Mouse (Mus musculus): ENCODE measurements around the gene Pdcd5. TPM values are rescaled to one million over a fixed set of nuclear protein-coding genes. Genes with fewer than 3 reads are reported as not detected.

The Pdcd5 gene
- polyA plus RNA-seq, 1 experiment: 68.9 TPM

GRCm38 (mm10) chr7:35646317-35647081, 822 bp downstream of the Pdcd5 start:
- TF ChIP-seq POLR2A (IDR thresholded peaks at IDR 0.05; ENCODE audit: borderline replicate concordance, low read depth, low read length) (no peak), CTCF (IDR thresholded peaks at IDR 0.05; ENCODE audit: low read depth, low read length) (no peak; the same call in 1 of the 2 replicates)
- no peak overlapping the region for H3K27ac ChIP-seq (ENCODE audit: insufficient read depth, low read depth, low read length)

DNA sequence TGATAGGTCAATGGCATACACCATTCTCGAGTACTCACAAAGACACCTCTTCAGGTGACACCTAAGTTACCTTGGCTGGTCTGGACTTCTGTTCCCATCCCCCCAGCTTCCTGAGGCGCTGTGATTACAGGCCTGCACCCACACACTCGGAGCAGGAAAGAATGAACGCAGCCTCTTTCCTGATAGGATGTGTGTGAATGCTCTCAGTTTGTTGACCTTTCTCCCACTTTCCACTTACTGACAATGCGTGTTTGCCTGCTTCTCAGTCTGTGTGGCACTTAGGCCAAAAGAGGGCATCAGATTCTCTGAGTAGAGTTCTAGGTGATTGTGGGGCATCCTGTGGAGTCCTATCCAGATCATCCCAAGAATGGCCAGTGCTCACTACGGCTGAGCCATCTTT, 7.2 kb downstream of the Pdcd5 start:
- Histone ChIP-seq H3K27ac (ENCODE audit: insufficient read depth, low read depth, low read length) (no peak overlapping the region), H3K4me1 (ENCODE audit: control insufficient read depth, insufficient read depth, low read length) (no peaks in the 10 kb centered on the region), H3K4me3 (ENCODE audit: insufficient read depth, low read length) (no peak overlapping the region)
- no peak for TF ChIP-seq CTCF (IDR thresholded peaks at IDR 0.05; ENCODE audit: low read depth, low read length)
- no peak for TF ChIP-seq POLR2A (IDR thresholded peaks at IDR 0.05; ENCODE audit: borderline replicate concordance, low read depth, low read length)

More at GRCm38 (mm10) chr7:35646317-35647081, 822 bp downstream of the Pdcd5 start:
- Histone ChIP-seq H3K4me1 (ENCODE audit: control insufficient read depth, insufficient read depth, low read length) (no peaks in the 10 kb centered on the region), H3K4me3 (ENCODE audit: insufficient read depth, low read length) (peak overlapping the region; percentile 83)

DNA sequence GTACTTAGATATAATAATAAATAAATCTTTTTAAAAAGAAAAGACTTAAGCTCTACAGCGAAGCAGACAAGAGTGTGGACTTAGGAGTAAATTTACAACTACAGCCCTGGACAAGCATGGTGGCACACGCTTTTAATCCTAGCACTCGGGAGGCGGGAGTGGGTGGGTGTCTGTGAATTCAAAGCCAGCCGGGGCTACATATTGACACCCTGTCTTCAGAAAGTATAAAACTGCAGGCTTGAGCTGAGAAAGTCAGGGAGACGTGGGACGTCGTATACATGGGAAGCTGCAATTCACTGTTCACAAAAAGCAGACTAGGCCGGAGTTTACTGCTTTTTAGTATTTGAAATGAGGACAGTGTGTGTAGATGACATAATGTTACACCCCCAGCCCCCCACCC, 10.4 kb downstream of the Pdcd5 start:
- no peak for TF ChIP-seq CTCF (IDR thresholded peaks at IDR 0.05; ENCODE audit: low read depth, low read length)
- no peak for TF ChIP-seq POLR2A (IDR thresholded peaks at IDR 0.05; ENCODE audit: borderline replicate concordance, low read depth, low read length)
- H3K4me3 ChIP-seq (ENCODE audit: insufficient read depth, low read length): no peak overlapping the region

DNA sequence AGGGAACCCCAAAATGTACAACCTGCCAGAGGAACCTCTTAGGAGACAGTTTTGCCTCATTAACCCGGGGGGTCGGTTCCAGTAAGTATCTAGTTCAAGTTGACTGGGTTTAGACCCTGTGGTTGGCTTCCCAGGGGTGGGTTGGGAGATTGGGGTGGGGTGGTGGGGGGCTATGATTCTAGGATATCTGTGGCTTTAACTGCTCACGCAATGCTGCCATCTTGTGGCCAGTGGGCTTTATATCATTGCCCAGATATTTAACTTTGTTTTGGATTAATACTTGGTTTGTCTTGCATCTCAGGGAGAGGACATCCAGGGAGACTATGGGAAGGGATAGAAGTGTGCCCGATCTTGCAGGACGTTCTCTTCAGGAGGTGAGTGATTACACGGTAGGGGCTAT, 11.1 kb downstream of the Pdcd5 start:
- H3K27ac ChIP-seq (ENCODE audit: insufficient read depth, low read depth, low read length): no peak overlapping the region
- no peak overlapping the region for H3K4me3 ChIP-seq (ENCODE audit: insufficient read depth, low read length)
- TF ChIP-seq POLR2A (IDR thresholded peaks at IDR 0.05; ENCODE audit: borderline replicate concordance, low read depth, low read length) (no peak), CTCF (IDR thresholded peaks at IDR 0.05; ENCODE audit: low read depth, low read length) (peak; percentile 89)
- H3K4me1 ChIP-seq (ENCODE audit: control insufficient read depth, insufficient read depth, low read length): no peaks in the 10 kb centered on the region

More for the DNA sequence above, 10.4 kb downstream of the Pdcd5 start:
- Histone ChIP-seq H3K4me1 (ENCODE audit: control insufficient read depth, insufficient read depth, low read length) (no peaks in the 10 kb centered on the region), H3K27ac (ENCODE audit: insufficient read depth, low read depth, low read length) (no peak overlapping the region)

- H3K4me3 ChIP-seq (ENCODE audit: insufficient read depth, low read length): no peak overlapping the region
- no peak for TF ChIP-seq POLR2A (IDR thresholded peaks at IDR 0.05; ENCODE audit: borderline replicate concordance, low read depth, low read length)
- peak; percentile 94 for TF ChIP-seq CTCF (IDR thresholded peaks at IDR 0.05; ENCODE audit: low read depth, low read length)
- H3K27ac ChIP-seq (ENCODE audit: insufficient read depth, low read depth, low read length): no peak overlapping the region
- no peaks in the 10 kb centered on the region for H3K4me1 ChIP-seq (ENCODE audit: control insufficient read depth, insufficient read depth, low read length)
Measured at GRCm38 (mm10) chr7:35628496-35628895, 18.8 kb downstream of the Pdcd5 start.

- H3K4me3 ChIP-seq (ENCODE audit: insufficient read depth, low read length): no peak overlapping the region
- no peaks in the 10 kb centered on the region for H3K4me1 ChIP-seq (ENCODE audit: control insufficient read depth, insufficient read depth, low read length)
- TF ChIP-seq CTCF (IDR thresholded peaks at IDR 0.05; ENCODE audit: low read depth, low read length) (no peak), POLR2A (IDR thresholded peaks at IDR 0.05; ENCODE audit: borderline replicate concordance, low read depth, low read length) (no peak)
- H3K27ac ChIP-seq (ENCODE audit: insufficient read depth, low read depth, low read length): no peak overlapping the region
Measured at GRCm38 (mm10) chr7:35627371-35627770, 19.9 kb downstream of the Pdcd5 start.

GRCm38 (mm10) chr7:35626038-35626437, 21.3 kb downstream of the Pdcd5 start:
- Histone ChIP-seq H3K4me3 (ENCODE audit: insufficient read depth, low read length) (no peak overlapping the region), H3K4me1 (ENCODE audit: control insufficient read depth, insufficient read depth, low read length) (no peaks in the 10 kb centered on the region), H3K27ac (ENCODE audit: insufficient read depth, low read depth, low read length) (no peak overlapping the region)
- TF ChIP-seq CTCF (IDR thresholded peaks at IDR 0.05; ENCODE audit: low read depth, low read length) (no peak), POLR2A (IDR thresholded peaks at IDR 0.05; ENCODE audit: borderline replicate concordance, low read depth, low read length) (no peak)

- H3K4me1 ChIP-seq (ENCODE audit: control insufficient read depth, insufficient read depth, low read length): no peaks in the 10 kb centered on the region
- H3K27ac ChIP-seq (ENCODE audit: insufficient read depth, low read depth, low read length): no peak overlapping the region
- TF ChIP-seq CTCF (IDR thresholded peaks at IDR 0.05; ENCODE audit: low read depth, low read length) (no peak), POLR2A (IDR thresholded peaks at IDR 0.05; ENCODE audit: borderline replicate concordance, low read depth, low read length) (no peak)
- H3K4me3 ChIP-seq (ENCODE audit: insufficient read depth, low read length): no peak overlapping the region
Measured at GRCm38 (mm10) chr7:35622626-35623025, 24.7 kb downstream of the Pdcd5 start.

- no peak for TF ChIP-seq POLR2A (IDR thresholded peaks at IDR 0.05; ENCODE audit: borderline replicate concordance, low read depth, low read length)
- no peak for TF ChIP-seq CTCF (IDR thresholded peaks at IDR 0.05; ENCODE audit: low read depth, low read length)
- Histone ChIP-seq H3K4me1 (ENCODE audit: control insufficient read depth, insufficient read depth, low read length) (no peaks in the 10 kb centered on the region), H3K4me3 (ENCODE audit: insufficient read depth, low read length) (no peak overlapping the region), H3K27ac (ENCODE audit: insufficient read depth, low read depth, low read length) (no peak overlapping the region)
Measured at GRCm38 (mm10) chr7:35617513-35617912, 29.8 kb downstream of the Pdcd5 start.

GRCm38 (mm10) chr7:35609245-35609644, 38.1 kb downstream of the Pdcd5 start:
- no peak overlapping the region for H3K27ac ChIP-seq (ENCODE audit: insufficient read depth, low read depth, low read length)
- no peak for TF ChIP-seq POLR2A (IDR thresholded peaks at IDR 0.05; ENCODE audit: borderline replicate concordance, low read depth, low read length)
- TF ChIP-seq CTCF (IDR thresholded peaks at IDR 0.05; ENCODE audit: low read depth, low read length): no peak

More at GRCm38 (mm10) chr7:35609245-35609644, 38.1 kb downstream of the Pdcd5 start:
- Histone ChIP-seq H3K4me3 (ENCODE audit: insufficient read depth, low read length) (no peak overlapping the region), H3K4me1 (ENCODE audit: control insufficient read depth, insufficient read depth, low read length) (peaks cover 5% of the 10 kb centered on the region)

All from bone marrow macrophage, adult 2 months (primary cell).